Mouse (Mus musculus): Measurements from ENCODE around the gene Ryr1.
"Not testable (repeated sequence)": the region's sequence is repeated elsewhere in the genome, so short reads cannot be mapped to it uniquely, and the experiment has no call there.

Gene Ryr1

DNA sequence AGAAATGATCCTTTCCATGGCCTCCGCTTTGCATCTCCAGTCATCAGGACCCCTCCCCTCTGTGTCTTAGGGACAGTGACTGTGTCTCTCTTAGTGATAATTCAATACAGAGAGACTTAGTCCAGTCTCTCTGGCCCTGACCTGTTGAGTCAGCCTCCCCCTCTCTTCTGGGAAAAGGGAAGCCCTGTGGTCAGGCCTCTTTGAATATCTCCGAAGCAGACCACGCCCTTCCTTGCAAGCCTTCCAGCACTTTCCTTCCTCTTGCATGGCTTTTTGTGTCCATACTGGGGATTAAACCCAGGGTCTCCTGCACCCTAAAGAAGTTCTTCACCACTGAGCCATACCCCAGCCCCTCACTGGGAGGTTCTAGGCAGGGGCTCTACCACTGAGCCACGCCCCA, 19.0 kb upstream of the Ryr1 start:
- no peak for DNase-seq

DNA sequence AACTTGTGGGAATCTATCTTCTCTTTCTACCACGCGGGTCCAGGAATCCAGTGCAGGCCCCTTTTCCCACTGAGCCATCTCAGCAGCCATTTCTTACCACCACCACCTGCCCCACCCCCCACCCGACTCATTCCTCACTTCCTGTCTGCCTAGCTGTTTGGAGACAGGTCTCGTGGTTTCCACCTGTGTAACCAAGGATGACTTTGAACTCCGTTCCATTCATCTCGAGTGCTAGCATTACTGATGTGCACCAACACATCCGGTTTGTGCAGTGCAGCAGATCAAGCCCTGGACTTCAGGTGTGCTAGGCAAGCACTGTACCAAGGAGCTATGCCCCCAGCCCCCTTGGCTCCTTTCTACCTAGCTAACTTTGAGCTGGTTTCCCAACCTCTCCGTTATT, 16.4 kb upstream of the Ryr1 start:
- DNase-seq, result no peak

DNA sequence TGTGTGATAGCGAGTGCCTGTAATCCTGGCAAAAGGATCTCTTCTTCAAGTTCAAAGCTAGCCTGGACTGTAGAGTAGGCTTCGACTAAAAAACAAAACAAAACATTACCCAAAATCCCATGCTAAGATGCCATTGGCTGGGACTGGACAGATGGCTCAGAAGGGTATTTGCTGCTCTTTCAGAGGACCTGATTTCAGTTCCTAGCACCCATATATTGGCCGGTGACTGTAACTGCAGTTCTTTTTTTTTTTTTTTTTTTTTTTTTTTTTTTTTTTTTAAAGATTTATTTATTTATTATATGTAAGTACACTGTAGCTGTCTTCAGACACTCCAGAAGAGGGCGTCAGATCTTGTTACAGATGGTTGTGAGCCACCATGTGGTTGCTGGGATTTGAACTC, 14.3 kb upstream of the Ryr1 start:
- not testable (repeated sequence) for DNase-seq

DNA sequence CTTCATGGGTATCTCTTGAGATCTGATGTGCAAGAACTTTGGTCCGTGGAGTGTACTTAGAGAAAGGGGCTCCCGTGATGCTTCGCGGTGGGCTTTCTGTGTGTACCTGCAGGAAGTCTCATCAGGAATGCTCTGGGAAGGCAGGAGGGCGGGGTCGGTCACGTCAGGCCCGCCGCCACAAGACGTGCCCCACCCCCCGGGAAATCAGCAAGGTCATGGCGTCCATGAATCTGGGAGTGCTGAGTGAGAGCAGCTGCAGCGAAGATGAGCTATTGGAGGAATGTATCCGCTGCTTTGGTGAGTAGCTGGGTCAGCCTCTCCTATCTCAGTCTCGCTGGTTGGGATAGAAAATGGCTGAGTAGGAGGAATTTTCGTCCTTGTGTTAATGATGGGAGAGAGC, 12.4 kb upstream of the Ryr1 start:
- no peak for DNase-seq

DNA sequence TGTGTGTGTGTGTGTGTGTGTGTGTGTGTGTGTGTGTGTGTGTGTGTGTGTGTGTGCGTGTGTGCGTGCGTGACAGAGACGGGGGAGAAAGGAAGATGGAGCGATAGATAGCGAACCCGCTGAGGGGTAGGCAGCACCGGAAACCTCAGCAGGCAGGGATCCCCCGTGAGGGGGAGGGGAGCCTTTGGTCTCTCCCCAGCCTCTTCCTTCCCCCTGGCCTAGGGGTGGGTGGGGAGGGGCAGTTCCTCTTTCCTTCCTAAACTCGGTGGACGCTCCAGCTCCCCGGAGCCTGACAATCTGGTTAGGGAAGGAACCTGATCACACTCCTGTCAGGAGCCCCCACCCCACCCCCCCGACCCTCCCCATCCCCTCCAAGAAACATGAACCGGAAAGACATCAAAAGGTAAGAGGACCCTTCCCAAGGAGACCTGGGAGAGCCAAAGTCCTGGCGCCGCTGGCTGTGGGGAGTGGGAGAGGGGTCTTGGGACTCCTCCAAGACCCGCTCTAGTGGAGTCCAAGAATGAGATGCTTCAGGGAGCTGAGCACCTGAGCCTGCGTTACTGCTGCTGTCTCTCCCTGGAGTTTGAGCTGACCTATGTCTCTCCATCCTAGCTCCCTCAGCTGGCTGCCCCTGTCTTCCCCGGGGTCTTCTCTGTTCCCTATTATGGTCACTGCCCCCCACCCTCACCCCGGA, 9.9 kb upstream of the Ryr1 start, which contains the start of gene Rasgrp4:
Rasgrp4 (plus strand) TSS at position 159 of the 694 bp plus-strand sequence.
- DNase-seq, result peak; percentile 23 to 56

DNA sequence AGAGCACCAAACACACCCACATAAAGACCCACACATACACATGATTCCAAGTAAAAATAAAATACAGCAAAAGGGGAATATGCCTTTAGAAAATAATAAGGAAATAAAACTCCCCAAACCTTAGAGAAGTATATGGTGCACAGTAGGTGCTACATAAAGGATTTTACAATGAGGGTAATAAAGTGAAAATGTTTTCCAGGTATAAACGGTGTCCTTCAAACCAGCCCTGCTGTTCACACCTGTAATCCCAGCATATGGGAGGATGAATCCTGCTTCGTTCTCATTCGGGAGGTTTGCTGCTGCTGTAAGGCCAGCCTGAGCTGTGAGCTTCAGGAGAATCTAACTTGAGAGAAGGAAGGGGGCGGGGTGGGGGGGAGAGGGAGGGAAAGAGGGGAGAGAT, 9.3 kb upstream of the Ryr1 start:
- no peak for DNase-seq

DNA sequence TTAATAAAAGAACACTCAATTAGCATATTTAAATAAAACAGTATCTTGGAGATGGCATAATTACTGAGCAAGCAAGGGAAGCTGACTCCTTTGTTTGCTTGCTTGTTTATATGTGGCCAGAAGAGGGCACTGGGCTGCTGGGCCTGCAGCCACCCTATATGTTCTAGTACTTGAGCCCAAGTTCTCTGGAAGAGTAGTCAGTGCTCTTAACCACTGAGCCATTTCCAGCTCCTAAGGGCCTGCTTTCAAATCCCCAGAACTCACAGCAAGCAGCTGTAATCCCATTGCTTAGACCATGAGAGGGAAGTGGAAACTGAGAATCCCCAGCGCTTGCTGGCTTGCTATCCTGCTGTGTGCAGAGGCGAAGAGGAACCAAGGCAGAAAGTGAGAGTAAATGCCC, 3.7 kb upstream of the Ryr1 start:
- DNase-seq, result peak in 1 of 2 experiments; percentile 19

DNA sequence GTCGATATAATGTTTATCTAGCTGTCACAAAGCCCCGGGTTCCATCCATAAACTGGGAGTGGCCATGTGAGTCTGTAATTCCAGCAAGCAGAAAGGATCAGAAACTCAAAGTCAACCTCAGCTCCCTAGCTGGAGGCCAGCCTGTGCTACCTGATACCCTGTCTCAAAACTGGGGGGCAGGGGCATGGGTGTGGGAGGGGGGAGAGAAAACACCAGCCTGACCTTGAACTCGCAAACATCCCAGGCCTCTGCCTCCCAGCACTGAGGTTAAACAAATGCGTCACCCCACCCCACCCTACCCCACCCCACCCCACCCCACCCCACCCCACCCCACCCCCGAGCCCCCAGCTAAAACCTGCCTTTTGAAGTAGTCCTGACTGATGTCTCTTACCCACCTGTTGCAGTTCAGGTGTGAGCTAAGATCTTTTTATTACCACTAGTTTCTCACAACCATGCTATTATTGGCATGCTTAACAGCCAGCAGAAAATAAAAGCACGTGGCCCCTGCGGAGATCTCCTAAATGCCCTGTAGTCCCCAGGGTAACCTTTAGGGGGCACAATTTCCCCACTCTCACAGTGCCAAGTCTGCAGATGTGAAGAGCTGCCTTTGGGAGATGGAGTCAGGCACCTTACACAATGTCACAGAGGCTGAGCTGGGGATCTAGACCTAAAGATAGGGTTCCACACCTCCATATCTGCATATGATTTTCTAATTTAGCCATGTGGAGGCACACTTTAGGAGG, 1.4 kb upstream of the Ryr1 start:
- peak; percentile 69 to 86 for DNase-seq

DNA sequence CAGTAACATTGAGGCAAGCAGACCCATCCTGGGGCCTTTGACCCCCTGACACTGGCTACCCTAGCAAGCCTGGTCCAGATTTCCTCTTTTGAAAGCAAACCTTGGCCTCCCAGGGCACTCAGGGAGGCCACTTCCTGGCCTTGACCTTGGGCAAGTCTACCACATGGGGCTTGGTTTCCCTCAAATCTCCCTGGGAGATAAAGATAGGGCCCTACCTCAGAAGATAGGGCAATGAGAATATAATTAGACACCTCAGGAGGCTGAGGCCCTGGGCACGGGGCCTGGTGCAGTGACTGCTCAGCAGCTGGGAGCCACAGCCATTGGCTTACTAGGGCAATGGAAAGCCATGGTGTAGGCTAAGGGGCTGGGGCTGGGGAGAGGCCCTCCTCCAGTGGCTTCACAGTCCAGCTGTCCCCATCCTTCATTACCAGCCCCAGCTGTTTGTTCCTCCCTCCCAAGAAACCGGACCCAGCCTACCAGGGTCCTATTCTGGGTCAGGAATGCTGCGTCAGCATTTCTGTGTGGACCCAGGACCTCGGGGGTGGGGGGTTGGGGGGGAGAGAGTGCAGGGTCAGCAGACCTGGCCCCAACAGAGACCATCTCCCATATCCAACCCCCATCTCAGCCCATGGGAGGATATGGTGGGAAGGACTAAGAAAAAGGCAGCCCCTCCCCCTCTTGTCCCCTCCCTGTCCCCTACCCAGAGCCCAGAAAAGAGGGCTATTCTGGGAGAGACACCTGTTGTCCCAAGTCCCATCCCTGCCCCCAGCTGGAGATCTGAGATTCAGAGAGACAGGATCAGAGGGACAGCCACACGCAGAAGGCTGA, 1.2 kb downstream of the Ryr1 start:
- no peak for DNase-seq

DNA sequence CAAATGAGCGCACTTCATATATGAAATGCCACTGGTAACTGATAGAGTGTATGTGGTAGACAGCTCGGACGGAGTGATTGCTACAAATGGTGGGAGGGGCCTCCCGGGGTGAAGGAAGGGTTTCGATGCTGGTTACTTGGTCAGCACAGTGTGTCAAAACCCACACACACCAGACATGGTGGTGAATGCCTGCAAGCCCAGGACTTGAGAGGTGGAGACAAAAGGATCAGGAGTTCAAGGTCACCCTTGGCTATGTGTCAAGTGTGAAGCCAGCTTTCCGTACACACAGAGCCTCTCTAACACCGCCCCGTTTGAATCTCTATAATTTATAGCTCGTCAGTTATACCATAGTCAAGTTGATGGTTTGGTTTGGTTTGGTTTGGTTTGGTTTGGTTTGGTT, 2.2 kb downstream of the Ryr1 start:
- no peak for DNase-seq

DNA sequence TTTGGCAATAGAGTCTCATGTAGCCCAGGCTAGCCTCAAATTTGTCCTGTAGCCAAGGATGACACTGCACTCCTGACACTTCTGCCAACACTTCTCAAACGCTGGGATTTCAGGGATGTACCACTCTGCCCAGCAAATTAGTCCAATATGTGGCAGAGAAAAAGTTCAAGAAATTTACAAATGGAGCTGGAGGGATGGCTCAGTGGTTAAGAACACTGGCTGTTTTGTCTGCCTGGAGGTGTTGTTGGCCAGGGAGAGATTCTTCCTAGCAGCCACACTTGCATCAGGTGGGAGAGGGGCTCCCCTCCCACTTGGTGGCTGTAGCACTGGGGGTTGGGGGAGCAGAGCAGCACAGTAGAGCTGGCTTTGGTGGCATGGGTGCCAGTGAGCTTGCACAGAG, 5.5 kb downstream of the Ryr1 start:
- no peak for DNase-seq

DNA sequence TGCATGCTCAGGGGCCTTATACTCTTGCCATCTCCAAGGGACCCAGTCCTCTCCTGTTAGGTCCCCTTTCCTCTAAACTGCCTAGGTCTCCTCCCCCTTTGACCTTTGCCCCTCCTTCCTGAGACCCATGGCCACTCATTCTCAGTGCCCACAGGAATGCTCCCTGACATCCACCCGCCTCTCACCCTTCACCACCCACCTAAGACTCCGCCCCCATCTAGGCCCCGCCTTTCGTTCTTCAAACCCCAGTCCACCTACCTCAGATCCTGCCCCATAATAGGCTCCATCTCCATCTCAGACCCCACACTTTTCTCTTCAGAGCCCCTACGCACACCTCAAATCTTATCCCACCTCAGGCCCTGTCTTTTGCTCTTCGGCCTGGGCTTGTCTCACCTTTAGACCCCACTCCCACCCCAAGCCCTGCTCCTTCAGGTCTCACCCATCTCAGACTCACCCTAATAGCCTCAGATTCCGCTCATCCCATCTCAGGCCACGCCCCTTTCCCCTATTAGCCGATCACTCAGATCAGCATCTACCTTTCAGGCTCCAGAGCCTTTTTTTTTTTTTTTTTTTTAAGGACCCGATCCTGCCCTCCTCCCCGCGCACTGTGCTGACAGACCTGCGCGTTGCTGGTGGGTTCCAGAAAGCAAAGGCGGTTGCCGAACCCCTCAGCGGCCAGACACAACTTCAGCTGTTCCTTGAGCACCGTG, 6.7 kb downstream of the Ryr1 start:
- no peak for DNase-seq

DNA sequence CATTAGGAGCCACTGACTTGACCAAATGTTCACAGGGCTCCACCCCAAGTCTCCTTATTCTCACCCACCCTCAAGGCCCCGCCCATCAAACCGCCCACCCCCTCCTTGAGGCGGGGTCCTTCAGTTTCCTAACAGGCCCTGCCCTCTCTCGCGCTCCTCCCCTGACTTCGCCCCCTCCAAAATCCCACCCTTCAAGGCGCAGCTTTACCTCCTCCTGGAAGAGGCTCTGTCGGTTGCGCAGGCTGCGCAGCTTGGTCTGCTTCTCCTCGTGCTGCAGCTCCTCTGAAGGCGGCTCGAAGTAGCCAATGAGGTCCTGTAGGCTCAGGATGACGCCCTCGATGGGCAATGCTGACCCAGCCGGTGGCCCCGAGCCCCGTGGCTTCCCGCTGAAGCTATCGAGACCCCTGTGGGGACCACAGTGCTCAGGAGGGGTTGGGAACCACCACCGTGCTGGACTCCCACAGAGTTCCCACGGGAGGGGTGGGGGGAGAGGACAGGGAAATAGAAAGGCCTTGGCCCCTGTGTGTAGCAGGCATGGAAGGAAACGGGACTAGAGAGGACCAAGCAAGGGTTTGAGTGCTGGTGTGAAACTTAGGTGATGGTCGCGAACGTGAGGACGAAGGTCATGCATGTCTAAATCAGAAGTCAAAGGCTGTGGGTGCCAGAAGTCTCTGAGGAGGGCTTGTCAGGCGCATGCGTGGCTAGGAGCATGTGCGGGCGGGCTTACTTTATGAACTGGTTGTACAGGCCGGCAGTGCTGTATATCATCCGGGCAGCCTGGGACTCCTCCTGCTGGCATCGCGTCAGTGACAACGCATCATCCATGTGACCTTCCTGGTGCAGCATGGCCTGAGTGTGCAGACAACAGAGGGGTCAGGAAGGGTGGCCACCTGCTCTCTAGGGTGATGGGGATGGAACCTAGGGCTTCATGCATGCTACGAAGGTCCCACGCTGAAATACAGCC, 15.7 kb downstream of the Ryr1 start:
- DNase-seq, result peak; percentile 49 to 60

DNA sequence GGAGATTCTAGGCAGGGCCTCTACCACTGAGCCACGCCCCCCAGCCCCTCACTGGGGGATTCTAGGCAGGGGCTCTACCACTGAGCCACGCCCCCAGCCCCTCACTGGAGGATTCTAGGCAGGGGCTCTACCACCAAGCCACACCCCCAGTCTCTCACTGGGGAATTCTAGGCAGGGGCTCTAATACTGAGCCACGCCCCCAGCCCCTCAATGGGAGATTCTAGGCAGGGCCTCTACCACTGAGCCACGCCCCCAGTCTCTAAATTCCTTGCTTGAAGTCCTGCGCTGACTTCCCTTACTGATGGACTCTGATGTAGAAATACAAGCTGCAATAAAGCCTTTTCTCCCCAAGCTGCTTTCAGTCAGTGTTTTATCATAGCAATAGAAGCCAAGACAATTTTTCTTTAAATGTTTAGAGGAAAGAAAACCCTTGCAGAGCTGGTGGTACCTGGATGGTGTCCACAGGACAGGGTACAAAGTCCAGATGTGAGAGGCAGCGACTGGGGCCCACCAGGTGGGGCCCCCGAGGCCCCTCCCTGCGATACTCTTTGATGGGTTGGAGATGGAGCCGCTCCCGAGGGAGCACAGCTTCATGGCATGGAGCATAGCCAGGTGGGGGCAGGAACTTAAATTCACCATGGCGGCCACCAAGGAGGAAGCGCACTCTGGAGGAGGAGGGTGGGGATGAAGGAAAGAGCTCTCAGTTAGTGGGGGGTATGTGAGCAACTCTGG, 23.5 kb downstream of the Ryr1 start:
- no peak for DNase-seq

DNA sequence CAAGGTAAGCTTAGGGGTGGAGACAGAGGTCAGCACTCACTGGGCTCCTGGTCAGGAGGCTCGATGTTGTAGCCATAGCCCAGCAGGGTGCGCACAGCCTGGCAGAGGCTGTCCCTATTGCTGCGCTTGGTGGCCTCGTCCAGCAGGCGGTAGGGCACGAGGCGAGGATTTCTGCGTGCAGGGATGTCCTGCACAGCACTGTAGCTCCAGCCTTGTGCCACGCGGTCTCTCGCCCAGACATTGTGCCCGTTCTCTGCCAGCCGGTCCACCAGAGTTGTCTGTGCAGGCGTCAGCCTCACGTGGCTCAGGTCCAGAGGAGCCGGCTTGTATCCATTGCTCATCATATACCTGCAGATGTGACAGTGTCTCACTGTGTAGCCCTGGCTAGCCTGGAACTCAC, 27.8 kb downstream of the Ryr1 start:
- DNase-seq, result no peak

DNA sequence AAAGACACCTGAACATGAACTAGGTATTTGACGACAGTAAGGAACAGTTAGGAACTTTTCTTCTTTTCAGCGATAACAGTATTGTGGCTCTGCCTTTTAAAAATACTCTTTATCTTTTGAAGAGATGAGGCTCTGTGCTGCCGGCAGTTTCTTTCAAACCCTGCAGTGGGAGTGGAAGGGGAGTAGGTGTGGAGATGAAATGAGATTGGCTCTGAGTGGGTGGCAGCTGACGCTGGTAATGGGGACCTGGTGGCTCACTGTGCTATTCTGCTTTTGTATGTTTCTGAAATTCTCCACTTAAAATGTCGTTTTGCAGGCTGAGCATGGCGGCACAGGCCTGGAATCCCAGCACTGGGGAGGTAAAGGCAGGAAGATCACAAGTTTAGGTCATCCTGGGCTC, 36.2 kb downstream of the Ryr1 start:
- DNase-seq, result no peak

DNA sequence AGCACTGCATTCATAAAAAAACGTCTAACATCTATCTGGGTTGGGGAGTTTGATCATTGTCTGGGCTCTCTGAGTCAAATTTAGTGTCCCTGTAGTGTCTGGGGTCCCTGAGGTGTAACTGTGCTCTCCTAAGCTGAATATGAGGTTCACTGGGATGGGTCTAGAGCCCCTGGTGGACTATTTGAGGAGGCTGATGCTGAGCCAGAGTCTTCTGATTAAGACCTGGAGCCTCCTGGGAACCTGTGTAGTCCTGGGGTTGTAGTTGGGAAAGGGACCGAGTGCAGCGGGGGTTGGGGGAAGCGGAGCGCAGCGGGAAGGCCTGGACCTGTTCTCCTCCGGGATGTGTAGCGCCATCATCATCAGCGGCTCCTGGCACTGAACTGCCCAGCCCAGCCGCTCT, 38.1 kb downstream of the Ryr1 start:
- DNase-seq, result no peak

DNA sequence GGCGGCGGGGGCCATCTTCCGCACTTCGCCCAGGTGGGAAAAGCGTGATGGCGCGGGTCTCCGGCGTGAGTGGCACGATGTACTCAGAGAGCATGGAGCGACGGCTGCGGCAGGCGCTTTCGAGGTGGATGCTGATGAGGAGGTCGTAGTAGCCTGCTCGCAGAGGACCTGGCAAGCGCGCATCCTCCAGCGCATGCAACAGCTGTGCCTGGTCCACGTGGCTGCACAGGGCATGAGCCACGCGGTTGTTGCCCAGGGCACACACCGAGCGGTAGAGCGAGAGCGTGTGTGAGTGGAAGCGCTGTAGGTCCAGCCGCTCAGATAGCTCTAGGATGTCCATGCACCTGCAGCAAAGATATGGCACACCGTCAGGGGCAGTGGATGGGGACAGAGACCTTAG, 39.0 kb downstream of the Ryr1 start:
- DNase-seq, result no peak

DNA sequence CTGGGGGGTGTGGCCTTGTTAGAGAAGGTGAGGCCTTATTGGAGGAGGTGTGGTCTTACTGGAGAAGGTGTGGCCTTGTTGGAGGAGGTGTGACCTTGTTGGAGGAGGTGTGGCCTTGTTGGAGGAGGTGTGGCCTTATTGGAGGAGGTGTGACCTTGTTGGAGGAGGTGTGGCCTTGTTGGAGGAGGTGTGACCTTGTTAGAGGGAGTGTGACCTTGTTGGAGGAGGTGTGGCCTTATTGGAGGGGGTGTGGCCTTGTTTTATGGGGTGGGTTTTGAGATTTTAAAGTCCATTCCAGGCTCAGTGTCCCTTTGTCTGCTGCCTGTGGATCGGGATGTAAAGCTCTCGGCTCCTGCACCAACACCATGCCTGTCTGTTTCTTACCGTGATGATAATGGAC, 40.6 kb downstream of the Ryr1 start:
- no peak for DNase-seq

DNA sequence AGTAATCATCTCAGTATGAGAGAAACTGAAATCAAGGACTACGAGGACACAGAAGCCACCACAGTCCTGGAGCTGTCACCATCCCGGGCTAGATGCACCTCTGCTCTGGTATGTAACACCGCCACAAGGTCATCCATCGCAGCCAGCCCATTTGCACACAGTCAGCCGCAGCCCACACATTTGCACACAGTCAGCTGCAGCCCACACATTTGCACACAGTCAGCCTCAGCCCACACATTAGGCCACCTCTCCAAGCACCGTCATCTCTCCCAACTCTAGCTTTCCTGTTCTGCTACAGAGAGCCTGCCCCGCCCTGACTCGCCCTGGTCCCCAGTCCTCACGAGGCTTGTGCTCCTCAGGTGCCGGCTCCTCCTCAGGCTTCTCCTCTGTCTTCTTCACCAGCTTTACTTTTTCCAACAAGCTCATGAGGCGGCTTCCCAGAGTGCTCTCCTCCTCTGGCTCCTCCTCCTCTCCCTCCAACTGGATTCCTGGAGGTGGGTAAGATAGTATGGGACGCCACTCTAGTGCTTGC, 45.5 kb downstream of the Ryr1 start:
- no peak for DNase-seq

DNA sequence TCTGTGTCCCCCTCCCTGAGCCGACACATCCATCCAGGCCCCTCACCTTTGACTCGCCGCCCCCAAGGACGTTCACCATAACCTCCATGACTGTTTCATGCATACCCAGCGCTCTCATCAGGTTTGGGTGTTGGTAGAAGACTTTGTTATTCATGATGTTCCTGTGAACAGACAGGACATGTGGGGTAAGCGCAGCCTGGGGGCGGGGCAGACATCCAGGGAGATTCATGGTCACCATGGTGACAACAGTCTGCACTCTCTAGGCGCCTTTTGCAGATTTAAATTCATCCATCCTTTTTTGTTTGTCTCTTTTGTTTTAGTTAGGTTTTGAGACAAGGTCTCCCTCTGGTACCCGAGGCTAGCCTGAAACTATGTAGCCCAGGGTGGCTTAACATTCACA, 48.0 kb downstream of the Ryr1 start:
- DNase-seq, result no peak

Measured in kidney, postnatal 36 days (tissue).